Mouse (Mus musculus): ENCODE results near the gene Colec11.

DNA sequence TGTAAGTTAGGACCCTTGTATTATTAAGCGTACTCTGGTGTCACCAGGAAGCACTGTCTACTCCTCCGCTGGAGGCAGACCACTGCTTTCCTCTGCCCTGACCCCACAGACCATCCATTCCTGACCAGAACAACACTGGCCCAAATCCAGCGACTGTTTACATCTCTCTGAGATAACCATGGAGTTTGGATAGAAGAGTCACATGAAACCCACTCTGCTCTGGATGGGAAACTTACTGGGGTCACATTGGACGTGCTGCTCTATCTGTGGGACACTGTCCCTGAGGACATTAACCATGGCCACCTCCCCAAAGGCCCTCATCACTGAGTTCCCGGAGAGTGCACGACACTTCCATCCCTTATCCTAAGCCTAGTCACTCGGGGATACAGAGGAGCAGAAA, 2.2 kb upstream of the Colec11 start:
- TF ChIP-seq POLR2A (IDR thresholded peaks at IDR 0.05; ENCODE audit: control insufficient read depth in 1 of 2, insufficient read depth in 1 of 2, low read depth in 1 of 2, low read length in 2 of 2, poor library complexity in 1 of 2): no peak
- no peak for TF ChIP-seq TAL1 (IDR thresholded peaks at IDR 0.05; ENCODE audit: low read length)
- TF ChIP-seq CTCF (IDR thresholded peaks at IDR 0.05 in 2 of 3, conservative IDR thresholded peaks at IDR 0.05 in 1 of 3; ENCODE audit: control insufficient read depth in 1 of 3, insufficient read depth in 1 of 3, low read depth in 2 of 3, low read length in 3 of 3, poor library complexity in 1 of 3, severe bottlenecking in 1 of 3): no peak
- TF ChIP-seq SMC3 (IDR thresholded peaks at IDR 0.05; ENCODE audit: low read depth, low read length): no peak
- TF ChIP-seq EP300 (IDR thresholded peaks at IDR 0.05; ENCODE audit: low read depth in 1 of 2, low read length in 2 of 2): no peak
- TF ChIP-seq GABPA (IDR thresholded peaks at IDR 0.05; ENCODE audit: low read depth, low read length): no peak
